Mouse (Mus musculus) yolk sac, embryonic 10.5 days (tissue): ENCODE measurements at regions not wholly inside any gene's neighbourhood (a gene's known extent, or its start where the extent isn't known, plus 50 kb on each side); places are given as distances from the start of the nearest gene placed in this dataset.

Experiments
- DNase-seq: peaks from one replicate; pipeline ENCODE4 v3.0.0-alpha.2; 2017; ENCODE audit warnings: low spot score

- no peak for DNase-seq
These were observed 439.9 kb downstream of the Nyap2 start for GRCm38 (mm10) chr1:81516575-81517210.

- DNase-seq: no peak
These were observed 443.9 kb downstream of the Nyap2 start for GRCm38 (mm10) chr1:81520420-81521273.

GRCm38 (mm10) chr1:81522929-81523328 lies 446.2 kb downstream of the Nyap2 start:
- DNase-seq: no peak

GRCm38 (mm10) chr1:81525821-81526220 lies 449.1 kb downstream of the Nyap2 start:
- DNase-seq: no peak

- no peak for DNase-seq
These were observed 461.1 kb downstream of the Nyap2 start for GRCm38 (mm10) chr1:81537836-81538235.

- DNase-seq: no peak
These were observed 463.0 kb downstream of the Nyap2 start for GRCm38 (mm10) chr1:81539591-81540311.

GRCm38 (mm10) chr1:81548906-81549305 lies 472.2 kb downstream of the Nyap2 start:
- DNase-seq: no peak

- no peak for DNase-seq
These were observed 473.0 kb downstream of the Nyap2 start for GRCm38 (mm10) chr1:81549706-81550105.

- DNase-seq: no peak
These were observed 476.0 kb downstream of the Nyap2 start for GRCm38 (mm10) chr1:81552731-81553130.

- no peak for DNase-seq
These were observed 500.4 kb downstream of the Nyap2 start for GRCm38 (mm10) chr1:81576965-81577664.

- DNase-seq: no peak
These were observed 501.0 kb downstream of the Nyap2 start for GRCm38 (mm10) chr1:81577665-81578201.

GRCm38 (mm10) chr1:81581208-81581607 lies 504.5 kb downstream of the Nyap2 start:
- no peak for DNase-seq

GRCm38 (mm10) chr1:81587780-81588307 lies 511.1 kb downstream of the Nyap2 start:
- no peak for DNase-seq

- DNase-seq: no peak
These were observed 514.9 kb downstream of the Nyap2 start for GRCm38 (mm10) chr1:81591623-81592022.

GRCm38 (mm10) chr1:81593280-81594182 lies 516.8 kb downstream of the Nyap2 start:
- DNase-seq: peak; percentile 58

GRCm38 (mm10) chr1:81594183-81594515 lies 517.4 kb downstream of the Nyap2 start:
- DNase-seq: no peak

- no peak for DNase-seq
These were observed 517.9 kb downstream of the Nyap2 start for GRCm38 (mm10) chr1:81594606-81595005.

- DNase-seq: peak; percentile 36
These were observed 532.0 kb downstream of the Nyap2 start for GRCm38 (mm10) chr1:81608772-81609171.

- no peak for DNase-seq
These were observed 542.1 kb downstream of the Nyap2 start for GRCm38 (mm10) chr1:81618880-81619279.

GRCm38 (mm10) chr1:81624141-81624540 lies 547.4 kb downstream of the Nyap2 start:
- no peak for DNase-seq

GRCm38 (mm10) chr1:81632704-81633103 lies 556.0 kb downstream of the Nyap2 start:
- DNase-seq: no peak
